Mouse (Mus musculus): ENCODE measurements at regions not wholly inside any gene's neighbourhood (a gene's known extent, or its start where the extent isn't known, plus 50 kb on each side); places are given as distances from the start of the nearest gene placed in this dataset.

GRCm38 (mm10) chr8:79587258-79587657, 52.2 kb upstream of the Otud4 start:
- peak; percentile 32 for DNase-seq (ENCODE audit: low spot score)

GRCm38 (mm10) chr8:79584966-79585365, 54.5 kb upstream of the Otud4 start:
- DNase-seq (ENCODE audit: low spot score) = peak; percentile 26

- no peak for DNase-seq (ENCODE audit: low spot score)
Observed at GRCm38 (mm10) chr8:79583326-79583725, 56.1 kb upstream of the Otud4 start.

GRCm38 (mm10) chr8:79582195-79582594, 57.2 kb upstream of the Otud4 start:
- no peak for DNase-seq (ENCODE audit: low spot score)

DNA sequence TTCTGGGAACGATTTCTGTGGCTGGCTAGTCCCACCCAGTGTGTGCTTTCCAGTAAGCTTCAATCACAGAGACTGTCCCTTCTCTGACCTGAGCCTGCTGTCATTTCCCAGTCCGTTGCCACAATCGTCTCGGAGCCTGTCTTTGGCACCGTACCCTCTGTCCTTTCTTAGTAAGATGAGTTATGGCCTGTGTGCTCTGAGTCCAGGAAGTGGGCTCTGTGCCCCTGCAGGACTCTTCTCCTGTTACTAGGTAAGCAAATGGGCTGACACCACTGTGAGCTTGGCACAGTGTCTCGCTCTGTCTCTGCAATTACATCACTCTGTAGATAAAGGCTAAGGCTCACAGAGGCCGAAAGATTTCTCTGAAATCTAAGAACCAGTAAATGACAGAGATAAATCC, 63.3 kb upstream of the Otud4 start:
- no peak for DNase-seq (ENCODE audit: low spot score)

GRCm38 (mm10) chr8:79575175-79575734, 64.2 kb upstream of the Otud4 start:
- DNase-seq (ENCODE audit: low spot score) = no peak

GRCm38 (mm10) chr8:79573491-79573890, 65.9 kb upstream of the Otud4 start:
- no peak for DNase-seq (ENCODE audit: low spot score)

GRCm38 (mm10) chr8:79572526-79572925, 66.9 kb upstream of the Otud4 start:
- DNase-seq (ENCODE audit: low spot score) = no peak

DNA sequence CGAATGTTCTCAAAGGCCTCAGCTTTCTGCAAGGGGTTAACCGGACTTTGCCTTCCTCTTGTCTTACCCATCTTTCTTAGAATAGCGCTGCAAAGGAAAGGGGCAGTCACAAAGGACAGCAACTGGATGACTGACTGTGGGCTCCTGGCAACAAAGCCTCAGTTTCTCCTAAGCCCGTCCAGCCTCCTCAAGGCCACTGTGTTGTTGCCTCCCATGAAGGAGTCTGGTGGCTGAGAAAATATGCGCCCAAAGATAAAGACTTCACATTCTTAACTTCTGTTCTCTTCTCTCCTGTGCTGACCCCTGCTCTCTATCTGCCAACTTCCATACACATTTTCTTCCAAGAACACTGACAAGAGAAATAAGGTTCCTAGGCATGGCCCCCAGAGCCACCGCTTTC, 76.3 kb upstream of the Otud4 start:
- no peak for DNase-seq (ENCODE audit: low spot score)

- no peak for DNase-seq (ENCODE audit: low spot score)
Observed at GRCm38 (mm10) chr8:79562669-79563068, 76.7 kb upstream of the Otud4 start.

DNA sequence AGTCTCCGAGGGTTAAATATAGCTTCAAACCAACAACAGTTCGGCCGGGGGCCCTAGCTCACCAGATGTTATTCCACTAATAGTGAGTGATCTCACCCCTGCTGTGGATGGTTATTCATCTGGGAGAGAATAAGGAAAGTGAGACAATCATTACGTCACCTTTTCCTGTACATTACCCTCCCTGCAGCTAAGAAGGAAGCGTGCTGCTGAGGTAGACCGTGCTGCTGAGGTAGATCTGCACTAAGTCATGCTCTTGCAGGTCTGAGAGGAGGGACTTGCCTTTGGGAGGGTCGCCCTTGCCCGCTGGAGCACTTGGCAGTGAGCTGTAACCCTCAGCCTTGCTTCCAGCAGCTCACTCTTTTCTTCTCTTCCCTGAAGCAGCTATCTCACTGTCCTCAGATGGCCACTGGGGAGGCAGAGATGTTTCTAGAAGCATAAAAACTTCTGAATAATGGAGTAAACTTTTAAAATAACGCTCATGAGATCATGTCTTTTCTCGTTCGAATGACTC, 77.3 kb upstream of the Otud4 start:
- no peak for DNase-seq (ENCODE audit: low spot score)

- no peak for DNase-seq (ENCODE audit: low spot score)
Observed at GRCm38 (mm10) chr8:79561269-79562063, 78.0 kb upstream of the Otud4 start.

DNA sequence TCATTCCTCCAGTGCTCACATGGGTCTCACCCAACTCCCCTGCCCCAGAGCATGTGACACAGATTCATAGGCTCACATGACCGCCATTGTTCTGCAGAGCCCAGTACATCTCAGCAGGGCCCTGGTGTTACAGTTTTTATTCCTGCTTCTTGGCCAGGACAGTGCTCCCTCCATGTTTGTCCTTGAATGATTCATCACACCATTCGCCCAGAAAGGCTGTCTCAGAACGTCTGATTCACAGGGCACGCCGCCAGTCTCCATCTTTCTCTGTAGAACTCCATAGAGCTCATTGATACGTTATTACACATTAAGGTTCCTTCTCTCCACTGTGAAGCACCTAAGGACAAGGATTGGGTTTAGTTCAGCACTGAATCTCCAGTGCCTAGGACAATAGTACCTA, 79.9 kb upstream of the Otud4 start:
- DNase-seq (ENCODE audit: low spot score) = no peak

- no peak for DNase-seq (ENCODE audit: low spot score)
Observed at GRCm38 (mm10) chr8:79554311-79554710, 85.1 kb upstream of the Otud4 start.

DNA sequence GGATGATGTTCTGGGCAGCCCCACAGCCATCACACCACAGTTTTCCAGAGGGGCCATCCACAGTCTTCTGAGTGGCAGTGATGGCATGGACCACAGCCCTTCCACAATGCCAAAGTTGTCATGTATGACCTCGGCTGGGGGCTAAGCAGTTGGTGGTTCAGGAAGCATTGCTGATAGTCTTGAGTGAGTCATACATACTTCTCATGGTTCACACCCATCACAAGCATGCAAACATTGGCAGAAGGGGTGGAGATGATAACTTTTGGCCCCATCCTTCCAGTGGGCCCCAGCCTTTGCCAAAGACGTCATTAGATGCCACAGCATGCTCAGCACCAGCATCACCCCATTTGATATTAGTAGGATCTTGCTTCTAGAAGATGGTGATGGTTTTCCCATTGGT, 89.3 kb upstream of the Otud4 start:
- DNase-seq (ENCODE audit: low spot score) = no peak

GRCm38 (mm10) chr8:79548156-79548555, 91.3 kb upstream of the Otud4 start:
- DNase-seq (ENCODE audit: low spot score) = no peak

DNA sequence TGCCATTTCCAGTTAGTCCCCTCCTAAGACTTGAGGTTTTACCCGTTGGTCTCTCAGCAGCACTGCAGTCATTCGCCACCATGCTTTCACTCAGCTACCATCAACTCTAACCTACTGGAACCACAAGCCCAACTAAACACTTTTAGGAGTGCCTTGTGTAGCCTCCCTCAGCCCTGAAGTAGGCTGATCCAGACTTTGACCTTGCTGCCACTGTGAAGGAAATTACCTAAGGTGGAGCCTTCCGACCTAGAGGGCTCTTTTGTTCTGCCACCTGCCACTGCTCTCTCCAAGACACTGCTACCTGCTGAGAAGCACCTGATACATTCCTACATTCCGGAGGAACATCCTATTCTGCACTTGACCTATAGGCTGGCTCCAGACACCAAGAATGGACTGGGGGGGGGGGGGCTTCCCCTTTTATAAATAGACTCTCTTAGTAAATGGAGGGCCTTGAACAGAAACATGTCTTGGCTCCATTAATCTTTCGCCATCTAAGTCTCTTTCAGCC, 93.5 kb upstream of the Otud4 start:
- no peak for DNase-seq (ENCODE audit: low spot score)

DNA sequence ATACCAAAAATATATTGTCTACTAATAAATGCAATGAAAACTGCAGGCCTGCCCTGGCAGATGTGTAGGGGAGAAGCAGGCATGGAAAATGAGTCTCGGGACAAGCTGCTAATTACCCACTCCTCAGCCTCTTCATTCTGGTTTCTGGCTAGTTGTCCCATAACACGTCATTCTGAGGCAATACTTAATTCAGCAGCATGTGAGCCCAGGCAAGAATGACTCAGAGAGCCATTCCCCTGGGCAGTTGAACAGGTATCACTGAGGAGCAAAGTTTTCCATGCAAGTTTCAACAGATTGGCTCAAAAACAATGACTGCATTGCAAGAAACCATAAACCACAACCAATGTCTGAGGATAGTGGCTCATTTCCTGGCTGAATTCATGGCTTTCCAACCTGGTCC, 97.0 kb upstream of the Otud4 start:
- DNase-seq (ENCODE audit: low spot score) = no peak

- no peak for DNase-seq (ENCODE audit: low spot score)
Observed at GRCm38 (mm10) chr8:79540053-79540452, 99.4 kb upstream of the Otud4 start.

DNA sequence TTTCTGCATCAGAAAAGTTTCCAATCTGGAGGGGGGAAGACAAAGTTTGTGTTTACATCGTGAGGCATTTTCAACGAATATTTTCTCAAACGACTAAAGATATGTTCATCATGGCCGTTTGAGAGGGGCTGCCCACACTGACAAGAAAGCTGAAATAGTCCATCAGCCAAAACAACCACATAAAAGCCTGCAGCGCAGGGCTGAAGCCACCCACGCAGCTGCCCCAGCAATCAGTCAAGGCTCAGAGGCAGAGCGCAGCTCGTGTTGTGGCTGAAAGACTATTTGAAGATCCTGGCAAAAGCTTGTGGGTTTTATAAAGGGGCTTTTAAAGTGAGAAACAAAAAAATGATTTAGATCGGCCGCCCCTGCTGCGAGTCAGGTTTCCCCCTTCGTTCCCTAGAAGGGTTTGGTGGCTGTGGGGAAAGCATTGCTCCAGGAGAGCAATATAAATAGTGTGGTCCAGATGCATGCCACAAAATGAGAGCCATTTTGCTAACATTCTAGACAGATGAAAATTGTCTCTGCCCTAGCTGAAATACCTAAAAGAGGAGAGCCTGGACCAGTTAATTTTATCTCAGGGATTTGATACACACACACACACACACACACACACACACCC, 105.0 kb upstream of the Otud4 start:
- DNase-seq (ENCODE audit: low spot score) = no peak

DNA sequence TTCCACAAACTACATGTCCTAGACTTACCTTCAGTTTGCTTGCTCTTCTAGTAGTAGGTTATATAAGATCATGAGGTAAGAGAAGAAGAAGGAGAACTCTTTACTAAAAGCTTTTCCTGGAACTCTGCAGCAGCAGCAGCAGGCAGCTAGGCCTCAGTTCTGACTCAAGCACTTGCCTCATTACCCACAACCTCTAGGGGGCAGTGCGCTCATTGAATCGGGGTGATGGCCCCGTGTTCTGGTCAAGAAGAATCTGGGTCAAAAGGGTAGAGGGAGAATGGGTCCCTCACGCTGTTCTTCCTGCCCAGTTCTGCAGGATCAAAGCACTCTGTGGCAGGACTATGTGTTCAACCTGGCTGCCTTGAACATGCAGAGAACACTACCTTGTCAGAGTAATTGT, 109.9 kb upstream of the Otud4 start:
- DNase-seq (ENCODE audit: low spot score) = no peak

DNA sequence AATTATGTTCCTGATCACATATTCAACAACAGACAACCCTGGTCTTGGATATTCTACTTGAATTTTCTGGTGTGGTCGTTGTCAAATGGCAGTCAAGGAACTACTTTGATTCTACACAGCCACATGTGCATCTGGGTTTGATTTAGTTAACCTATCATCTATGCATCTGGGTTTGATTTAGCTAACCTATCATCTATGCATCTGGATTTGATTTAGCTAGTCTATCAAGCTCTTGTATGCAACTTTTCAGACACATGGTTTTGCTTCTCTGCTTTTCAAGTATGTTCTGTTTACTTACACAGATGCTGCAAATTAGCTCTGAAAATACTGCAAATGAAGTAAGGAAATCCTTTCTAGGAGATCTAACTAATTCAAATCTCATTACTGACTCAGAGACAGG, 117.4 kb upstream of the Otud4 start:
- DNase-seq (ENCODE audit: low spot score) = no peak

DNA sequence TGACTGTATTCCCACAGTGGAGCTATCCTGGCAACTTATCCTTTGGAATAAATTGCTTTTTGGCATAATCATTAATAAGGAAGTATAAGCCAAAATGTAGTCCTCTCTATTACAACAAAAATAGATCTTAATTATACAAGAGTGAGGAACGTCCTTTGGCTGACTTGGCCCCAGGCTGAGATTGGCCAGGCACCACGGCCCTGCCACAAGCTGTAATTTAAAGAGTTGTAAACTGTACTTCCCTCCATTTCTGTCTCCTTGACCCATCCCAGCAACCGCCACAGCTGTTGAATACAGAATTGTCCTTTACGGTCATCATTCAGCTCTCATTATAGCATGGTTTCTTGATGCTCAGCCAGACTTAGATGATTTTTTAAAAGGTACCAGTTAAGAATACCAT, 119.6 kb upstream of the Smad1 start:
- no peak for DNase-seq (ENCODE audit: low spot score)
